Mouse (Mus musculus) right cerebral cortex, postnatal 4 days (tissue): ENCODE measurements at regions not wholly inside any gene's neighbourhood (a gene's known extent, or its start where the extent isn't known, plus 50 kb on each side); places are given as distances from the start of the nearest gene placed in this dataset.

Experiments used
- DNase-seq: peaks from one replicate; pipeline ENCODE4 v3.0.0-alpha.2; 2022

- no peak for DNase-seq
Observed at GRCm38 (mm10) chr6:76825953-76826352, 328.4 kb upstream of the Gm9008 start.

GRCm38 (mm10) chr6:76802969-76803368, 305.4 kb upstream of the Gm9008 start:
- no peak for DNase-seq

GRCm38 (mm10) chr6:76780168-76780567, 282.6 kb upstream of the Gm9008 start:
- no peak for DNase-seq

GRCm38 (mm10) chr6:76778201-76778600, 280.6 kb upstream of the Gm9008 start:
- no peak for DNase-seq

GRCm38 (mm10) chr6:76777080-76777479, 279.5 kb upstream of the Gm9008 start:
- no peak for DNase-seq

GRCm38 (mm10) chr6:76763852-76764251, 266.3 kb upstream of the Gm9008 start:
- peak; percentile 7 for DNase-seq

- no peak for DNase-seq
Observed at GRCm38 (mm10) chr6:76754867-76755266, 257.3 kb upstream of the Gm9008 start.
